Mouse (Mus musculus): Measurements from ENCODE around the gene Mup5. TPM values are rescaled to one million over a fixed set of nuclear protein-coding genes. Genes with fewer than 3 reads are reported as not detected.
"Not testable (repeated sequence)": the region's sequence is repeated elsewhere in the genome, so short reads cannot be mapped to it uniquely, and the experiment has no call there.

The Mup5 gene
- polyA plus RNA-seq (2015; fragmentation: Nextera tagmentation; extraction: Ambion mirVana), result not detected in 2 replicates

DNA sequence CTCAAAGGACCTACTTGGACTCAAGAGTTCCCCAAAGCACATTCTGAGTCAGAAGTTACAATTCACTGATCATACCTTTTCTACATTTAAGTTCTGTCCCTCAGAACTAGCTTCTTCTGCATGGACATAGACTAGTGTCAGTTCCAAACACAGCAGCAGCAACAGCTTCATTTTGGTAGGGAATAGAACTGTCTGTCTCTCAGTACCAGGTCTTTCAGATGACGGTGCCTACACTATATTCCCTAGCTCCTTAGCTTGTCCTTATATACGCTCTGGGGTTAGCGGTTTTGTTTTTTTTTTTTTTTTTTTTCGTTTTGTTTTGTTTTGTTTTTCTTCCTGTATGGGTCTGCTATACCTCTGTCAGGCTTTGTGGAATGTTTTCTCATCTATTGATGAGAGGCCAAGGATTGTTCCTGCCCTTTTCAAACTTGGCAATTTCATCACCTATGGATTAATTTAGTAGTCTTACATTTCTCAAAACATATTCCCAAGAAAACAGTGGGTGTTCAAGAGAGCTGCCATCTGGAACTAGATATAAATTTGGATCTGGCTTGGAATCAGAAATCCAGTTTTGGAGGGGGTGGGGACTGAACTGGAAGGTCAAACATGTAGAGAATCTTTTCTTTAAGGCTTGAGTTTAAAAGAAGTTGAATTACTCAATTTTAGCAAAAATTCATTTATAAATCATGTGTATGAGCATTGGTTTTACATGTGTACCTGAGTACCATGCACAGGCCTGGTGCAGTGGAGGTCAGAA lies at the start of gene Mup5:
Gene Mup5, minus strand, starts transcription at position 282 of the 757 bp plus-strand sequence.
- WGBS, result 63% methylated on average over 4 of the region's 4 CpGs
- Histone ChIP-seq H3K9ac (ENCODE audit: low read length) (no peak within 1 kb of the TSS), H3K4me1 (ENCODE audit: control insufficient read depth, insufficient read depth, low read length) (no peaks in the 10 kb centered on the region), H3K4me2 (ENCODE audit: low read depth, low read length) (no peak within 1 kb of the TSS), H3K9me3 (replicated peaks; ENCODE audit: control insufficient read depth, low read length) (0 out of 2 replicates have a peak, but pooled peaks cover 2% of the 10 kb centered on the region), H3K27me3 (ENCODE audit: control insufficient read depth, insufficient read depth, low read length) (no peaks in the 10 kb centered on the region), H3K36me3 (ENCODE audit: control insufficient read depth, insufficient read depth) (no peaks in the 10 kb centered on the region), H3K4me3 (ENCODE audit: low read length) (no peak within 1 kb of the TSS), H3K27ac (ENCODE audit: low read length) (no peak within 1 kb of the TSS)
- ATAC-seq (replicated peaks; ENCODE audit: extremely low read depth, insufficient read depth, low FRiP score), result no peak

DNA sequence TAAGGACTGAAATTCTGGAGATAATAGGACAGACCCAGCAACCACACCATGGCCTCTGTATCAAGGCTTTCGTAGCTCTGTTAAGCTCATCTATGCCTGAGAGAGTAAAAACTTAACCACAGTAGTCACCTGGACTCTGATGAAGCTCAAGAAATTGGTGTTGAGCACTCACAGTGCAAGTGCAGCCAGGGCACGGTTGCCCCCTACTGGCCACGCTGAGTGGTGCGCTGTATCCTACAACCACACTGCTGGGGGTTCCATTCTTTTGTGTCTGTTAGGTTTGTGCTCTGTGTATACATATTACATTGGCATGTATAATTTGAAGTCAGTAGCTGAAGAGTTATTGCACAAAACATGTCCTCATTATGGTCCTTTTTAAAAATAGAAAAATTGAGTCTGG lies 23.1 kb upstream of the Mup5 start:
- Histone ChIP-seq H3K9ac (ENCODE audit: low read length) (no peak overlapping the region), H3K27ac (ENCODE audit: low read length) (no peak overlapping the region), H3K27me3 (ENCODE audit: control insufficient read depth, insufficient read depth, low read length) (no peaks in the 10 kb centered on the region), H3K4me2 (ENCODE audit: low read depth, low read length) (no peak overlapping the region), H3K4me3 (ENCODE audit: low read length) (no peak overlapping the region), H3K36me3 (ENCODE audit: control insufficient read depth, insufficient read depth) (no peaks in the 10 kb centered on the region), H3K9me3 (replicated peaks; ENCODE audit: control insufficient read depth, low read length) (peaks cover 6% of the 10 kb centered on the region; the same call in 1 of the 2 replicates), H3K4me1 (ENCODE audit: control insufficient read depth, insufficient read depth, low read length) (peaks cover 5% of the 10 kb centered on the region)
- WGBS, result 41% methylated on average over 4 of the region's 4 CpGs
- no peak for ATAC-seq (replicated peaks; ENCODE audit: extremely low read depth, insufficient read depth, low FRiP score)

DNA sequence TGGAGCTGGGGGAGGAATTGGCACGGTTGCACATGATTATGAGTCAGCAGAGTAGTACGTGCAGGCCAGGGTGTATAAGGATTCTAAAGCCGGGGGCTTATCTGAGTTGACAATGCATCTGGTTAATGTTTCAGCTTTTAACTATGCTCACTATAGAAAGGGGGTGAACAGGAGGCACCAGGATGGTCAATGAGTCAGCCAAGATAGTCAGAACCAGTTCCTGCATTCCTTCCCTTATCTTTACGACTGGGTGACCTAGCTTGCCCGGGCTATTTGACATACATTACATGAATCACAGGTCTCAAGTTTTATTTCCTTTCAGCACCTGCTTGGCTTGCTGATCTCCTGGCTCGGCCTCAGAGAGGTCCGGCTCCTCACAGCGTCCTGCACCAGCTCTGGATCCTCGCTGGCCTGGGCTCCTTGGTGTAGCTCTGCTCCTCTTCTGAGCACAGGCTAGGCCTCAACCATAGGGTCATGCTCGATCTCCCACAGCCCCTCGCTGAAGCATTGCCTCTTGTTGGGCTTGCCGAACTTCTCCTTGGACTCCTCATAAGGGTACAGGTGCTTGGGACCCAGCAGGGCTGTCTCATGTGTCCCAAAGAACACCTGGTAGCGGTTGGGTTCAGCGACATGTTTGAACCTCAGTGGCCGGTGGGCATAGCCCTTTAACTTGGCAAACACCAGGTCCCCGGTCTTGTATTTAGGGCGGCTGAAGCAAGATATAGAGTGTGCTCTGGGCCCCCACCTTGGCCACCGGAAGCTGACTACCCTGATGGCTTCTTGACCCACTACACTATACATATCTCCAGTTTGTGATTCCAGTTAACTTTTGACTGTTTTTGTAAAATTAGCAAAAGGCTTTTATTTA lies 21.0 kb upstream of the Mup5 start:
- Histone ChIP-seq H3K4me1 (ENCODE audit: control insufficient read depth, insufficient read depth, low read length) (peaks cover 5% of the 10 kb centered on the region), H3K4me3 (ENCODE audit: low read length) (no peak overlapping the region), H3K27me3 (ENCODE audit: control insufficient read depth, insufficient read depth, low read length) (no peaks in the 10 kb centered on the region), H3K27ac (ENCODE audit: low read length) (peak overlapping the region; percentile 65), H3K36me3 (ENCODE audit: control insufficient read depth, insufficient read depth) (no peaks in the 10 kb centered on the region), H3K4me2 (ENCODE audit: low read depth, low read length) (no peak overlapping the region), H3K9me3 (replicated peaks; ENCODE audit: control insufficient read depth, low read length) (peaks cover 13% of the 10 kb centered on the region), H3K9ac (ENCODE audit: low read length) (no peak overlapping the region)
- WGBS, result 52% methylated on average over 18 of the region's 18 CpGs
- ATAC-seq (replicated peaks; ENCODE audit: extremely low read depth, insufficient read depth, low FRiP score), result peak; percentile 97

DNA sequence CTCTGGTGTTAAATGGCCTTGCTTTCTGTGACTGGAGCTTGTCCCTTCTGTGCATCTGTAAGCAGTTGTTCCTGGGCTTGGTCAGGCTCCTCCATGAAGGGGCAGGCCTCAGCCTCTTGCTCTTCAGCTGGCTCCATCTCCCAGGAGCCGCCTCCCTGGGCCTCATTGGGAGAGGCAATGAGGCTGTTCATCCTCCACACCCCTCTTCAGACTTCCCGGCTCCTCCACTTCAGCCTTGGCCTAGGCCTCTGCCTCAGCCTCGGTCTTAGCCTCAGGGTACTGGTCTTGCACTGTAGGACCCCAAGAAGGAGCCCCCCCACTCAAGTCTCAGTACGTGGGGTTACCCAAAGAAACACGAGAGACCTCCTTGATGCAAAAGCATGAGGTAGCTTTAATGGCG lies 20.3 kb upstream of the Mup5 start:
- peak overlapping the region; percentile 65 for H3K27ac ChIP-seq (ENCODE audit: low read length)
- ATAC-seq (replicated peaks; ENCODE audit: extremely low read depth, insufficient read depth, low FRiP score), result 0 out of 2 replicates have a peak, but pooled peaks have one; percentile 19
- H3K4me2 ChIP-seq (ENCODE audit: low read depth, low read length), result no peak overlapping the region
- H3K4me1 ChIP-seq (ENCODE audit: control insufficient read depth, insufficient read depth, low read length), result peaks cover 5% of the 10 kb centered on the region
- no peak overlapping the region for H3K9ac ChIP-seq (ENCODE audit: low read length)
- H3K4me3 ChIP-seq (ENCODE audit: low read length), result no peak overlapping the region
- H3K27me3 ChIP-seq (ENCODE audit: control insufficient read depth, insufficient read depth, low read length), result no peaks in the 10 kb centered on the region
- WGBS, result 74% methylated on average over 6 of the region's 6 CpGs
- no peaks in the 10 kb centered on the region for H3K36me3 ChIP-seq (ENCODE audit: control insufficient read depth, insufficient read depth)
- peaks cover 13% of the 10 kb centered on the region for H3K9me3 ChIP-seq (replicated peaks; ENCODE audit: control insufficient read depth, low read length)

DNA sequence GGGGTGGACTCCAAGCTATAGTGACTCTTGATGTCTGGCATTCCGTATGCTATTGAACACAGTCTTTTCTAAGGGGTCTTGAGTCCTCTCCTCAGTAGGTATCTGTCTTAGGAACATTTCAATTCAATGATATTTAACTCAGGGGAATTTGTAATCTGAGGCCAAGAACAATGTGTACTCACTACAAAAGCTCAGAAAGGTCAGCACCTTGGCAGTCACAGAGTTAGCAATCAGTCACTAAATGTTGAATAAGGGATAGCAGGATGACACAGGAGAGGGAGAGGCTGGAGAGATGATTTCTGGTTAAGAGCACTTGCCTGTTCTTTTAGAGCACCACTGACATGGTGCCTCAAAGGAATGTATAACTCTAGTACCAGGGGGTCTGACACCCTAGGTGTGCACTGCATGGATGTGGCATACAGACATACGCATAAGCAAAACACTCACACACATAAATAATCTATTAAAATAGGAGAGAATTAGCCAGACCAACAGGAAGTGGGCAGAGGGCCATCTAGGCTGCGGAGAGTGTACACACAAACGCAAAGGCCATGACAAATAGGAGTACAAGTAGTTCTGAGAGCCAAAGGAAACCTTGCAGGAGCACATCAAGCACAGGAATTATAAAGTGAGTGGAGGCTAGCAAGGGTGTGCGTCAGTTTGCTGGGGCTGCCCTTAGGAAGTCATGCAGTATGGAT lies 9.9 kb upstream of the Mup5 start:
- H3K9ac ChIP-seq (ENCODE audit: low read length), result no peak overlapping the region
- no peak overlapping the region for H3K27ac ChIP-seq (ENCODE audit: low read length)
- WGBS, result 82% methylated on average over 5 of the region's 5 CpGs
- H3K4me3 ChIP-seq (ENCODE audit: low read length), result no peak overlapping the region
- H3K36me3 ChIP-seq (ENCODE audit: control insufficient read depth, insufficient read depth), result no peaks in the 10 kb centered on the region
- no peak overlapping the region for H3K4me2 ChIP-seq (ENCODE audit: low read depth, low read length)
- no peaks in the 10 kb centered on the region for H3K27me3 ChIP-seq (ENCODE audit: control insufficient read depth, insufficient read depth, low read length)
- H3K9me3 ChIP-seq (replicated peaks; ENCODE audit: control insufficient read depth, low read length), result peaks cover 5% of the 10 kb centered on the region
- no peaks in the 10 kb centered on the region for H3K4me1 ChIP-seq (ENCODE audit: control insufficient read depth, insufficient read depth, low read length)
- ATAC-seq (replicated peaks; ENCODE audit: extremely low read depth, insufficient read depth, low FRiP score), result no peak

DNA sequence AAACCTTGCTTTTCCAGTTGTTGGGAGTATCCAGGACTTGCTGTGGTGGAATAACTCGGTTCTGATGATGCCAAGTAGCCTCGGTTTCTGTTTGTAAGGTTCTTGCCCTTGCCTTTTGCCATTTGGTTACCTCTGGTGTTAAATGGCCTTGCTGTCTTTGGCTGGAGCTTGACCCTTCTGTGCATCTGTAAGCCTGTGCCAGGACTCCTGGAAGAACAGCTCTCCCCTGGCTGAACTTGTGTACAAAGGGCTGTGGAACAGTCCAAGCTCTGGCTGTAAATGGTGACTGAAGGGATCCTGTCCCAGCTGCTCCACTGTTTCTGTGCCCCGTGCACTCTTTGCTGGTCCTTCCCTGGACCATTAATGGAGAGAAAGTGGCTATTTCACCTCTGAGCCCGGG lies 5.8 kb downstream of the Mup5 start:
- no peak for ATAC-seq (replicated peaks; ENCODE audit: extremely low read depth, insufficient read depth, low FRiP score)
- Histone ChIP-seq H3K4me3 (ENCODE audit: low read length) (no peak overlapping the region), H3K9me3 (replicated peaks; ENCODE audit: control insufficient read depth, low read length) (0 out of 2 replicates have a peak, but pooled peaks cover 3% of the 10 kb centered on the region), H3K4me2 (ENCODE audit: low read depth, low read length) (no peak overlapping the region), H3K27me3 (ENCODE audit: control insufficient read depth, insufficient read depth, low read length) (no peaks in the 10 kb centered on the region), H3K36me3 (ENCODE audit: control insufficient read depth, insufficient read depth) (no peaks in the 10 kb centered on the region), H3K4me1 (ENCODE audit: control insufficient read depth, insufficient read depth, low read length) (no peaks in the 10 kb centered on the region), H3K9ac (ENCODE audit: low read length) (no peak overlapping the region), H3K27ac (ENCODE audit: low read length) (no peak overlapping the region)
- 67% methylated on average over 4 of the region's 4 CpGs for WGBS

DNA sequence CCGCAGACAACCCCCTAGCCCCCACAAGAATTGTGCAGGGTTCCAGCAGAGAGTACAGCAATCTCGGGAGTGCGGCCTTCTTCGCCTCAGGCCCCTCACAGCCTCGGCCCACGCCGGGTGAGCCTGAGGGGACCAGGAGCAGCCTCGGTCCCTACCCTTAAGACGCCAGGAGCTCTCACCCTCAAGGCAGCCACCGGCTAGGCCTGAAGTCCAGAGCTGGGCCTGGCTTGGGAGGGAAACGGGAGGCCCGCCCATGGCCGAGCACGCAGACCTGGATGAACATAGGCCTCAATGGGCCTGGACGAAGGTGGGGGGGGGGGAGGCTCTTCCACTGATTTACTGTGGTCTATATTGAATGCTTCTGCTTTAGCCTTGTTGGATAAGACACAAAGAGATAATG lies 11.8 kb downstream of the Mup5 start:
- ATAC-seq (replicated peaks; ENCODE audit: extremely low read depth, insufficient read depth, low FRiP score), result no peak
- Histone ChIP-seq H3K4me3 (ENCODE audit: low read length) (no peak overlapping the region), H3K27me3 (ENCODE audit: control insufficient read depth, insufficient read depth, low read length) (no peaks in the 10 kb centered on the region), H3K4me1 (ENCODE audit: control insufficient read depth, insufficient read depth, low read length) (no peaks in the 10 kb centered on the region), H3K9me3 (replicated peaks; ENCODE audit: control insufficient read depth, low read length) (0 out of 2 replicates have a peak, but pooled peaks cover 3% of the 10 kb centered on the region), H3K9ac (ENCODE audit: low read length) (no peak overlapping the region), H3K27ac (ENCODE audit: low read length) (no peak overlapping the region), H3K4me2 (ENCODE audit: low read depth, low read length) (no peak overlapping the region), H3K36me3 (ENCODE audit: control insufficient read depth, insufficient read depth) (no peaks in the 10 kb centered on the region)
- 88% methylated on average over 15 of the region's 15 CpGs for WGBS

DNA sequence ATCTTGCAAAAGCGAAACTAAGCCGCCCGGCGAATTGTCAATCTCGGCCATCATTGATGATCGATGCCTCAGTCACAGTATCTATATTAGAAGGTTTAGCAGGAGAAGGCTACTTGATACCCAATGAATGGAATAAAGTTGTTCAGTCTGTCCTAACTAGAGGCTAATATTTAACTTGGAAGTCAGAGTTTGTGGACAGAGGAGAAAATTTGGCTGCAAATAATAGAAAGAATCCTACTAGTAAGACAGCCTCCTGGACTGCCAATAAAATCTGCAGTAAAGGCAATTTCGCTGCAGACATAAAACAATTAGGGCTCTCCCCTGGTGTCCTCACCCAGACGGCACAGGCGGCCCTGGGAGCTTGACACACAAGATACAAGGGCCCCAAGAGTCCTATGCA lies 12.5 kb downstream of the Mup5 start:
- ATAC-seq (replicated peaks; ENCODE audit: extremely low read depth, insufficient read depth, low FRiP score), result not testable (repeated sequence)

More for the DNA sequence above, 12.5 kb downstream of the Mup5 start:
- H3K27me3 ChIP-seq (ENCODE audit: control insufficient read depth, insufficient read depth, low read length); H3K27ac ChIP-seq (ENCODE audit: low read length); H3K9me3 ChIP-seq (replicated peaks; ENCODE audit: control insufficient read depth, low read length); H3K4me3 ChIP-seq (ENCODE audit: low read length); H3K36me3 ChIP-seq (ENCODE audit: control insufficient read depth, insufficient read depth); H3K9ac ChIP-seq (ENCODE audit: low read length); H3K4me1 ChIP-seq (ENCODE audit: control insufficient read depth, insufficient read depth, low read length); H3K4me2 ChIP-seq (ENCODE audit: low read depth, low read length): not testable (repeated sequence)
- 91% methylated on average over 9 of the region's 9 CpGs for WGBS

Data from heart, embryonic 16.5 days (tissue).